Mouse (Mus musculus): ENCODE results near the gene Crb1.

The Crb1 gene

GRCm38 (mm10) chr1:139223804-139224203 is 153.1 kb downstream of the Crb1 start:
- DNase-seq (ENCODE audit: low spot score) = no peak

GRCm38 (mm10) chr1:139215311-139215710 is 161.6 kb downstream of the Crb1 start:
- DNase-seq (ENCODE audit: low spot score) = no peak

DNA sequence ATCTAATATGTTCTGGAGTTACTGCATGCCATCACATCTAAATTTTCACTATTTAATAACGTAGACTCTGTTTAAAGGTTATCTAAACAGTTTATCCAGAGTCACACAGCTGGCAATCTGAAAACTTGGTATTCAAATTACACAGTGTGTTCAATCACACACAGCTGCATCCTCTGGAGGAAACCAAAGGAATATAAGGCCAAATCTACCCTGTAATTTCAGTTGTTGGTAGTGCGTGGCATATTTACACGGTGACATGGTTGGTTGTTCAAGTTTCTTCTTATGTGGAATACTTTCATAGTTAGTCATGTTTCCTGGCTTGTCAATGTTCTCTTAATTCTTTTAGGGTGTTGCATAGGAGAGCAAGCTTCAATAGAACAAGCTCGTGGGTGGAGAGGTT is 166.4 kb downstream of the Crb1 start:
- no peak for DNase-seq (ENCODE audit: low spot score)

DNA sequence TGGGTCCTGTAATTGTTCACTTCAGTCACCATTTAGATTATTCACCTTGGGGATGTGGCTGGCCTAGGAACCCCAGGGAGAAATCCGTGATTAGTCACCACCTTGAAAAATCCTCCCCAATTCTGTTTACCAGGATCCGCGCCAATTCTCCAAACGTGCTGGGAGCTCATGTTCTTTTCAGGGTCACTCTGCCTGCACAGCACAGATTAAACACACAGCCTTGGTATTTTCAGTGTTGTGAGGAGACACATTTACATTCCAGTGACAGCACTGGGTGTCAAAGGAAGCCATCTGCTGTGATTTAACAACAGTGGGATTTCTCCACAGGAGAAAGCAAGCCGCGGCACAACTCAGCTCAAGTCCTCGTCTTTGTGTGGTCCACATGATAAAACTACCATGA is 167.1 kb downstream of the Crb1 start:
- DNase-seq (ENCODE audit: low spot score) = peak; percentile 80

DNA sequence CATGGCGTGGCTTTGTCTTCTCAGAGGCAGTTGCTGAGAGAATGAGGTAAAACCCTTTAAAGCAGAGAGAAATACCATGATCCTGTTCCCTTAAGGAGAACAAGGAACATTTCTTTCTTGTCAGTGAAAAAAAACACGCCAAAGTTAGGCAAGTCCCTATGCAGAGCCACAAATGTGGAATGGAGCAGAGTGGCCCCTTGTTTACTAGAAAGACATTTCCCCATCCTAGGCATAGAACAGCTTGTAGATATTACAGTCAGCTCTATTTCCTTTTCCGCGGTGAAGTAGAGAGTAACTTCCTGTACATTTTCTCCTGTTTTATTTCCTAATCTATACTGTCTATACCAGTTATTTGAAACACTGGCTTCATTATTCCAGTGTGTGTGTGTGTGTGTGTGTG is 170.6 kb downstream of the Crb1 start:
- DNase-seq (ENCODE audit: low spot score) = no peak

DNA sequence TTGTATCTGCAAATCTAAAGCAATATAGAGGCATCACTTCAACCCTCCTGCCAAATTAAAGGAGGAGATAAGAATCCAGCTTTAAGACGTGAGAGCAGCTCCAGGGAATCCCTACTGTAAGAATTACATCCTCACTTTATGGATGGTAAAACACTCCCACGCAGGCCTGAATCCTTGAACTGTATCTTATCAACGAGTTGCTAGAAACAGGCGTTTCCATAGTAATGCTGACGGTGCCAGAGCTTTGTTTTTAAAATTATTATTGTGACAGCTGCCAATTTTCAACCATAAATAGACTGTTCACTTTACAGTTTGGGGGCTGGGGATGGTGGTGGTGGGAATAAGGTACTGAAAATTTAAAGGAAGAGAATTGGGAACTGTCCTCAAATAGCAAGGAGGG is 173.9 kb downstream of the Crb1 start:
- DNase-seq (ENCODE audit: low spot score) = peak; percentile 49

DNA sequence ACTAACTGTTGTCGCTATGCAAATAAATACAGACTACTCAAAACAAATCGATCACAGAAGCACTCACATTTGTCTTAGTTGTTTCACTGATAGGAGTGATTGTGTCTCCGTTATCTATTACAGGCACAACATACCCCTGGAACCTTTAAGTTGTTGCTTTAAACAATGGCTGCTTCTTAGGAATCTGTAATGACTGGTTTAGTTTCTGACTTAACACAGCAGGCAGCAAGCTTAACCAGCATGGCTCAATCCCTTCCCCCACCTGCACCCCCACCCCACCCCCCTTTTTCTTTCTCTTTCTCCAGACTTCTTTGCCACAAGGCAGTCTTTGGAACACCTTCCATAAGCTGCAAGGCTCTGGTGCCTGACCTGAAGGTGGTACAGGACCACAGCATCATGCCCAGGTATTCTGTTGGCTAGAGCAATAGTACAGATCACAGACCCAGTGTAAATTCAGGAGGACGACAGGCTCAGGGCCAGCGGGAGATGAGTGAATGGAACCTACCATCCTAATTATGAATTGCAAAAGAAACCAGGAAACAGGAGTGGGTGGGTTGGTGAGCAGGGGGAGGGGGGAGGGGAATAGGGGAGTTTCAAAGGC is 182.4 kb downstream of the Crb1 start:
- no peak for DNase-seq (ENCODE audit: low spot score)

GRCm38 (mm10) chr1:139194011-139194410 is 182.9 kb downstream of the Crb1 start:
- DNase-seq (ENCODE audit: low spot score) = no peak

DNA sequence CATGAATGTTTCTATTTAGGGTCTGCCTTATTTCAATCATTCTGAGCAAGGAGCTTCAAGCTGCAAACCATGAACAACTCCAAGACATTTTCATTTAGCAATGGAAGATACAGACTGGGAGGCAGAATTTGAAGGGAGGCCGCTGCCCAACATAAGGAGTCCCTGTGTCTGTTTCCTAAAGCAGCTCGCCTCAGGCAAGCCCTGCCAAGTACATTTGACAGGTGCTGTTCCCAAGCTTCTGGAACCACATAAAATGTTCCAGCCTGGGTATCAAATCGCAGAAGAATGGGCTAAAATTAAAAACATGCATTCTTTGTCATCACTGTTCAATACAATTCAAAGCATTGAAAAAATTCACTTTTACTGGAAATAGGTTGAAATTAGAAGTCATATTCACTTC is 184.3 kb downstream of the Crb1 start:
- DNase-seq (ENCODE audit: low spot score) = no peak

DNA sequence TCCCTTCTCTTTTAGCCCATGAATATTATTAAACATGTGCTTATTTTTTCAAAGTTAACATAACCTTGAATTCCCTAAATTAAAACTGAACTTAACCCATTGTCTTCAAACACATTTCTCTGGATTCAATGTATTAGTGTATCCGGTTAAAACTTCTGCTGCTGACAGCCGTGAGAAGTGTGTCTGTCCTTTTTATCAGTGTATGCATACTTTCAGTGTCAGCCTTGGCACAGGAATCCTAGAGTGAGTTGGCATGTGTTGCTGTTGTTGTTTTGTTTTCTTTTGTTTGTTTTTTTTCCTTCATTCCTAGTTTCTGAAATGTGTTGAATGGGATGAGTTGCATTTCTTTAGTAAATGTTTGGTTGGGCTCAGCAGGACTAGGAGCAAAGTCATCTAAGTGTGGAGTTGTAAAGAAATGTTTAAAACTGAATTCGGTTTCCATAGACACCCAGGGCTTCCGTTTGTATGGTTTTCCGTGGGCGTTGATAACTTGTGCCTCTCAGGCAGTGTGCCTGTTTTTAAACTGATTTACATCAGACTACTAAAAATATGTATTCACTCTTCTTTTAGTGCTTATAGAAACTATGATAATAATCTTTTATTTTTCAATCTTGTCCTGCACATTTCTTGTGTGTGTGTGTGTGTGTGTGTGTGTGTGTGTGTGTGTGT is 196.3 kb downstream of the Crb1 start:
- no peak for DNase-seq (ENCODE audit: low spot score)

DNA sequence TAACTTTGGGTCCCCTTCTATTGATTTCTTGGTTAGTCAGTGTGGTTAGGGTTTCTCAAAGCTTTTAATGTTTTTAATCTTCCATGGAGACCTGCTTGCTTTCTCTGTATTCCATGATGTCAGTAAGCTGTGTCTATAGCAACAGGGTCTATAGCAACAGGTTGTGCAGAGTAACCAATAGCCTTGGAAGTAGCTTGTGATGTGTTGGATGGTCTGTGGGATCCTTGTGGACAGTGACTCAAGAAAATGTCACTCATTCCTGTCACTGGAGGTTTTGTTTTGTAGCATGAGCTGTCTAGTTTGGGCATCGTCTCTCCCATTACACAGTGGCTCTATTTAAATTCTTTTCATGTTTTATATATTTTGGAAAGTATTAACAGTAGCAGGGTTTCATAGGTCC is 197.2 kb downstream of the Crb1 start:
- no peak for DNase-seq (ENCODE audit: low spot score)

GRCm38 (mm10) chr1:139174058-139174832 is 202.7 kb downstream of the Crb1 start:
- no peak for DNase-seq (ENCODE audit: low spot score)

- DNase-seq (ENCODE audit: low spot score) = no peak
These were observed 214.1 kb downstream of the Crb1 start for GRCm38 (mm10) chr1:139162814-139163213.

DNA sequence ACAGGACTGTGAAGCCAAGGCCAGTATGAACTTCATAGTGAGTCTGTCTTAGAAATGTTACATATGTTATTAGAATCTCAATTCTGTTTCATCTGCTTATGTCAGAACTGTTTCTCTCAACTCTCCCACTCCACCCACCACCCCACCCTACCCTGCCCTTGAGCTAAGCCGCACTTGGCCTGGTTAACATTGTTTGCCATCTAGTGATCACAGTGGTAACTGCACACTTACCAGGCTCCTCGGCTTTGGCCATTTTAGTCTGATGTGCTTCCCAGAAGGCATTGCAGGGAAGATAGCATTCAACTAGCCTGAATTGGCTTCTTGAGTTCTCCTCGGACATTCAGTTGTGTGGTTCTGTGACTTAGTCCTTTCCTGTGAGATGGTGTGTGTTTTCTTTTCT is 215.3 kb downstream of the Crb1 start:
- no peak for DNase-seq (ENCODE audit: low spot score)

GRCm38 (mm10) chr1:139156397-139156796 is 220.5 kb downstream of the Crb1 start:
- DNase-seq (ENCODE audit: low spot score) = no peak

- no peak for DNase-seq (ENCODE audit: low spot score)
These were observed 223.4 kb downstream of the Crb1 start for GRCm38 (mm10) chr1:139153493-139153892.

GRCm38 (mm10) chr1:139153006-139153405 is 223.9 kb downstream of the Crb1 start:
- DNase-seq (ENCODE audit: low spot score) = no peak

Data from testis, postnatal 14 days (tissue).